Mouse (Mus musculus): ENCODE measurements at regions not wholly inside any gene's neighbourhood (a gene's known extent, or its start where the extent isn't known, plus 50 kb on each side); places are given as distances from the start of the nearest gene placed in this dataset.
A peak's percentile ranks its signal among the peaks of the same experiment; 100 is the strongest.

DNA sequence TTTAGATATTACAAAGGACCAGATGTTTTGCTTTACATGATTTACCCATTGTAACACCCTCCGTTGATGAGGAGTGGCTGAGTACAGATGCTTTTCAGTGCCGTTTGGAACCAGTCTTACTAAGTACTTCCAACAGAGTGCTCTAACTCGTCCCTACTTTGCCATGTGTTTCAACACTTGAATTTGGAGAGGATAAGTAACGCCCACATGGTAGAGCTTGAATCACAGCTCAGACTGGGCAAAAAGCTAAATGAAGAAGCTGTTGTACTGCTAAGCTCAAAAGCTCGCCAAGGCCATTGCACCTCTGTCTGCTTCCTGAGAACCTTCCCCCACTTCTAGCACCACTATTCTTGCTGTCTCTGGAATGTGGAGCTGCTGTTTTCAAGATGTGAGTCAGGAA, 471.1 kb downstream of the Nfib start:
- DNase-seq (ENCODE audit: low read depth), result peak; percentile 38

DNA sequence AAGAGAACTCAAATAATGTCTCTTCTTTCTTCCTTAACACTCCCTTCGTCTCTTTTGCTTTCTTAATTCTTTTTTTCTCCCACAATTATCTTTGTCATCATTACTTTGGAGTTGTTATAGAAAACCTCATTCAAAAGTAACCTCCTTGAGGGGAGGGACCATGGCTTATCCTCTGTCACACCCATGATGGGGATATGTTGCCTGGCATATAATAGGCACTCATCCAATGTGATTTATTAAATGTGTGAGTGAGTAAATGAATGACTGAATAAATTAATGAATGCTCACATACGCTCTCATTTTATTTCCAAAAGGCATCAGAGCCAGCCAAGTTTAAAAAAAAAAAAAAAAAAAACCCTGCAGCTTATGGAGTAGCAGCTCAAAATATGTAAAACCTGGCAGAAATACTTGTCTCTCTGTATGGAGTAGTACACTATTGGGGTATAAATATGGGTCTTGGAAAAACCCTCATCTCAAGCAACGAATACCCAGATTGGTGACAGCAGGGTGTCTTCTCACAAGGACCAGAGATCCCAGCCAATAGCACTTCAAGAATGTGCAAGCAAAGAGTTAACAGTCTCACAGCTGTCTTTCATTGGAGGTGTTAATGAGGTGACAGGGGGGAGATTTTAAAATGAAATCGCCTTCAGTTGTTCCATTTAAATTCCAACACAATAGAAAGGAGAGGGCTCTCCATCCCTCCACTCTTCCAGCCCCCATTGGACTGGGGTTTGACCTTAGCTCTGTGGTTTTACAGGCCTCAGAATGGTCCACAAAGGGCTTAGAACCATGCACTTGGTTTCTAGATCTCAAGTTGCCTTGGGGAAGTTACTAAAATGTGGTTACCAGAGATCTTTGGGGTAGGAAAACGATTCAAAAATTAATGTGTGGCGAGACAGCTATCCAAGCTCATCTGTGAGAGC, 479.1 kb downstream of the Nfib start:
- DNase-seq (ENCODE audit: low read depth), result no peak

DNA sequence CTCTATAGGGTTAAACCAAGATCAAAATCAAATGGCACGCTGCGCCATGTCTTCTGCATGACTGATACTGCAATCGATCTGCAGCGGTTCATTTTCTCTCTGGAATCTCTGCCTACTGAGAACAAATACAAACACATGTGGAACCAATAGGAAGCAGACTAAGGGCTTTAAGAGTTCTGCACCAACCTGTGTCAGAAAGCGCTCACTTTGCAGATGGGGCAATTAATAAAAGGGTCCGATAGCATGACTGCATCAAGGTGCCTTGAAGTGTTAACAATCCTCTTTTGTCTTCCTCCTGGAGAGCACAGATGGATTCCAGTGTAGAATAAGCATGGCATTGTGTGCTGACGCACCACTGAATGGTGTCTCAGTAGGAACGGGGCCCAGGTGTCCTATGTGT, 484.8 kb downstream of the Nfib start:
- DNase-seq (ENCODE audit: low read depth), result no peak

DNA sequence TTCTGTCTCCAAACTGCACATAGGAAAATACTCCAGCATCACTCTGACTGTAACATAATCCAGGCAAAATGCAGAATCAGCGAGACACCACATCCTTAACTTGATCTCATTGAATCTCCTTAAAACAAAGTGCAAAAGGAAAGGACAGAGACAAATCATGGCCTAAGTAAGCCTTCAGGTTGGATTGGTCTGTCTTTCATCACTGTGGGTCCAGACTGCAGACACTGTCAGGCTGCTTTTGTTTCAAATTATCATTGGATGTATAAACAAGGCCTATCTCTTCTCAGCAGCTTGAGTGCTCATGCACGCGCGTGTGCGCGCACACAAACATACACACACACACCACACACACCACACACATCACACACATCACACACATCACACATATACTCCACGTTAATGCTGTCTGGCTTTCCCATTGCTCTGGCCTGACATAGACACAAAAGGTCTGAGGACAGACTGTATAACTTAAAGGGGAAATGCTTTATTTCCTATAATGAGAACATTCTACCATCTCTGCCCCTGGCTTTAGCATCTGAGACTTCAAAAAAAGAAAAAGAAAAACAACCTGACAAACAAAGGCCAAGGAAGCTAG, 485.3 kb downstream of the Nfib start:
- no peak for DNase-seq (ENCODE audit: low read depth)

DNA sequence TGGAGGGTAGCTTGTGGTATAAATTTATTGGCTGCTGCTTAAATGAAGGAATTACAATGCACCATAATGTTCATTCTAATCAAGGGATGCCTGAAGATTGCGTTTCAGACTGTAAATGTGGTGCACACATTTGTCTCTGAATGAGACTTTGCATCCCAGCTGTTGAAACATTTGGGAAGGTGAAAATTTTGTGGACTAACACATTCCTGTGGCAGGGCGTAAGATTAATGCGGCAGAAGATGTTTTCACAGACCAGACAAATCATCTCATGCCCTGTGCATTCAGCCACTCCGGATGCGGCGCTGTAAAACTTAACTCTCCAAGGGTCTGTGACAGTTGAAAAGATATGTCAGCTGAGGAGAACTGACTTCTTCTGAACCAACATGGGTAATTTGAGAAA, 486.9 kb downstream of the Nfib start:
- DNase-seq (ENCODE audit: low read depth), result no peak

DNA sequence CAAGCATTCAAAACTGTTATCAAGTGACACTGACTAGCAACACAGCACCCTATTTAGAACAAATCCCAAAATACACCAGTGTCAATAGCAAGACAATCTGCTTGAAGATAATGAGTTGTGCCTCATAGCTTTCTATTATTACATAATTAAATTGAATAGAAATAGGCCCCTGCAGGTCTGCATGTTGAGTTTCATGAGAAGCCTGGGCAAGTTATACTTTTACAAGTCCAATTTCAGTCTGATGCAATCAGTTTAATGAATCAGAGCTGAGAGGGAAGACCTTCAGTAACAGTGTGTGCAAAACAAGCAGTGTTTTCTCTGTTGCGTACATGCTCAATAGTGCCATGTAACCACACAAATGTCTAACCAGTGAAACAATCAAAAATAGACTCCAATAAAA, 498.5 kb downstream of the Nfib start:
- DNase-seq (ENCODE audit: low read depth), result peak; percentile 28

DNA sequence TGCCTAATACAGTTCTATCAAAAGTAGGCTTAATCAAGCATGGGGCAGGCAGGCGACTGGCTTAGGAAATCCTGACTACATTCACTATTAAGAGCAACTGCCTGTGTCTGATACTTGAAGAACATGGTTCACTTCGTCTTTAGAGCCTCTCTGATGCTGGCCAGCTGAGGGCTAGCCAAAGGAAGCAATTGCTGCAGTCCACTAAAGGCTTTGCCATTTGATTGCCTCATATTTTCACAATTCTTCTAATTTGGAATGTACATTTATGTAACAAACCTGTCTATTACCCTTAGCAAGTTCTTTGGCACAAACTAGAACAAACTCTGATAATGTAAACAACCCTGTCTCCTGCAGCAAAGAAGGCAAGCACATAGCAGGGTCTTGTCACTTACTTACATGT, 505.2 kb downstream of the Nfib start:
- peak; percentile 64 for DNase-seq (ENCODE audit: low read depth)

DNA sequence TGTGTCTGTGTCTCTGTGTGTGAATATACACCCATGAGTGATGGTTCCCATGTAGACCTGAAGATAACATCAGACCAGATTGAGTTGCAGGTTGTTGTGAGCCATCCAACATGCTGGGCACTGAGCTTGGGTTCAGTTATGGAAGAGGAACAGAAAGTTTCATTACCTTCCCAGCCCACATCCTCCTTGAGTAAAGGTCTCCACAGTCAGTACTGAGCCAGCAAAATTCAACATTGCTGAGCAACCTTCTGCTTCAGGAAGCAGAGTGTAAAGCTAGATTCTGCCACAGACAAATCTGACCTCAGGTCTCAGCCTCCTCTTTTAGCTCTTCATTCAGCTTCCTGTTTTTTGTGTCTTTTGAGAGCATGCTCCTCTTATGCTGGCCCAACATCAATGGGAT, 506.4 kb downstream of the Nfib start:
- no peak for DNase-seq (ENCODE audit: low read depth)

DNA sequence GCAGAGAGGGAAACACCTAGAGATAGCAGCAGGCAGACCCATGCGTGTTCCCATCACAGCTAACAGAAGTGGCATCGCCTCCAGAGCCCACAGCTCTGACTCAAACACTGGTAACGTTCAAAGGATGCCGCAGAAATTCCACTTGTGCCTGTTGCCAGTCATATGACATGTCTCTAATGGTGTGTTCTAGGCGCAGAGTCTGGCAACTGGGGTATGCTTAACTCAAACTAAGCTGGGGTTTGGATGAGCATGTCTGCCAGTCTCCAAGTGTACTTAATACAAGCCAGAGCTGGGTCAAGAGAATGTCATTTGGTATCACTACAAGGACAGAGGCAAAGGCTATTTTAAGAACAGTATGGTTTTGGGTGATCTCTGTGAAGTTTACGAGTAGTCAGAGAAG, 507.9 kb downstream of the Nfib start:
- DNase-seq (ENCODE audit: low read depth), result no peak

DNA sequence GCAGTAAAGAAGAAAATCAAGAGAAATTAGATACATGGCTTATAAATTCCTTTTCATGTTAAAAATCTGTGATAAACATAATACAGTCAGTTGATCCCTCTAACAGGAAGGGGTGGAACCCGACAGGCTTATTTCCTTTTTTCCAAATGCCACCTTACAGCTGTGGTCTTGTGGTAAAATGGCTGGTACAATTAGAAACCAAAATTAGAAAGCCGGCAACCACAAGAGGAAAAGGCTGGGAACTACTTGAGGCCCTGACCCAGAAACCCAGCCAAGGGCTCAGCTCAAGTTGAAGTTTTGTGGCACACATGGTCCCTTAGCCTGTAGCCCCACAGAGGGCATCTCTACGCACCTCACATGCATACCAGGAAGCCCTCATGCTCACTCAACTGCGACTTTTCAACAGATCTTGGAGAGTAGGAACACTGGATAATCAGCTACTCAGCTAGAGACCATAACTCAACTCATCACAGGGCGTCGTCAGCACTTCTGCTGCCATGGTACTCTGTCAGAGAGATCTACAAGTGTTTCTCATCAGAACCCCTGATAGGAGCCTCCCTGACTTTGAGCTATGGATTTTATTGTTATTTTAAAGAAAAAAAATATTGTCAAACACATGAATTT, 509.4 kb downstream of the Nfib start:
- peak; percentile 96 for DNase-seq (ENCODE audit: low read depth)

DNA sequence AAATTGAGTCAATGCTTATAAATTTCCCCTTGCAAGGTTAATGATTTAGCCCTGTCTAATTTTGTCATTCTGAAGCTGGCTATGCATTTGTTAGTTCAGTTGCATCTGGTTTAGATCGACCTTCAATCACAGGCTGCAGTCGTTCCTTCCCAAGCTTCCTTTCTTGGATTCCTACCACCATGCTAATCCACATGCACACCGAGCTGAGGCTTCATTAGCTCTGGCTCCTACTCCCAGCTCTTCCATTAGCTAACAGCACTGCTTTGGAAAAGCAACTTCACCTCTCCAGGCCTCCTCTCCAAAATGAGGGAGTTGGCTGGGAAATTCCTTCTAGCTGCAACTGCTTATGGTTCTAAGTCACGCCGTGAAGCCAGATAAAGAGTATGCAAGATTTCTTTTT, 511.6 kb downstream of the Nfib start:
- peak; percentile 22 for DNase-seq (ENCODE audit: low read depth)

DNA sequence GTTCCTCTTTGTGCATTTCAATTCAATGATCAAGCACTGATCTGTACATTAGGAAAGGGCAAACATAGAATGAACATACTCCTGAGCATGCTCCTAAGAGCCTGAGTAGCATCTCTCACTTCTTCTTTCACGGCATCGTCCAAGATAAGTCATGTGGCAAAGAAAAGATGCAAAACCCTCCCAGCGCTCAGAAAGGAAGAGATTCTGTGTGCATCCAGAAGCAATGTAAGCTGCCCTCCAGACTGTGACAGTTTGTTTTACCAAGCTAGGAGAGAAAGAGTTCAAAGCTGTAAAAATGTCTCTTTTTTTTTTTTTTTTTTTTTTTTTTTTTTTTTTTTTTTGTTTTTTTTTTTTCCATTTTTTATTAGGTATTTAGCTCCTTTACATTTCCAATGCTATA, 518.7 kb downstream of the Nfib start:
- no peak for DNase-seq (ENCODE audit: low read depth)

DNA sequence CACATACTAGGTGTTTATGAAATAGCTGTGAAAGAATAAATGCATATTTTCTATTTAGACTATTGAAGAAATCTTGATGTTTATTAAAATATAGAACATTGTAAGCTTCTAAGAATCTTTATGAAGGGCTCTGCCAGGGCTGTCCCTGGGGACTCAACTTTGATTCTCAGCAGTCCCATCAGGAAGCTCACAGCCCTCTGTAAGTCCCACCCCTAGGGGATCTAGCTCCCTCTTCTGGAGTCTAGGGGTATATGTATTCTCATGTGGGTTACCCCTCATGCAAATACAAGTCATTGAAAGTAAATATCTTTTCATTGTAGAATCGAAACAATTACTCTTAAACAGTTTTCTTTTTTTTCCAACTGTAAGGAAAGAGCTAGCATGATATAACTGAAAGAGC, 521.6 kb downstream of the Nfib start:
- DNase-seq (ENCODE audit: low read depth), result peak; percentile 53

DNA sequence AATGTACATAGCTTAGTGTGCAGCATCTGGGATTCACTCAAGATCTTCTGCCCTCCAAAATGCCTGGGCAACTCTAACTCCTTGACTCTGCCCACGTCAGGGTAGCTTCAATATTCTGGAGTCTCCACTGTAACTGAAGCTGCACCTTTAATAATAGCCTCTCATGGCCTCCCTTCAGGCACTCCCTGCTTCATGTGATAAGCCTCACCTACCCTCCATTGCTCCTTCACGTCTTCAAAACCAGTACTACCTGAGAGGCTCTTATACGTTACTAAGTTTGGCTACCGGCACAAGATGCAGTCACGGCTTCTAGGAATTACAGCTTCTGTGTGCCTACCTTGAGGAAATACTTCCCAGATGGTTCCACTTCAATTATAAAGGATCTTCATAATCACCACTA, 527.4 kb downstream of the Nfib start:
- no peak for DNase-seq (ENCODE audit: low read depth)

DNA sequence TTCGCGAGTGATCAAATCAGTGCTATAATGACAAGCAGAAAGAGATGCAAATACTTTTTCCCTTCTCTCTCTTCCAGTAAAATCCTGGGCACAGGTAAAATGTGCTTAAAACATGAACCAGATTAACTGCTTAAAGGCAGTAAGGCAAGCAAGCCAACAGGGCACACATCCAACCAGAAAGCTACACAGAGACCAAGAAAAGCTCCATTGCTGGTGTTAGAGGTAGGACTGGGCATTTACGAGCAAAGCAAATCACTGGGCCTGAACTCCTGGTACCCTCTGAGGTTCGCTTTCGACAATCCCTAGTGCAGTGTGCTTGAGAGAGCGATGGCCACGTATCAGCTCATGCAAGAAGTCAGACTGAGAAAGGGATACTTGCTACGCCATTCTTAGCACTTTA, 528.8 kb downstream of the Nfib start:
- DNase-seq (ENCODE audit: low read depth), result no peak

DNA sequence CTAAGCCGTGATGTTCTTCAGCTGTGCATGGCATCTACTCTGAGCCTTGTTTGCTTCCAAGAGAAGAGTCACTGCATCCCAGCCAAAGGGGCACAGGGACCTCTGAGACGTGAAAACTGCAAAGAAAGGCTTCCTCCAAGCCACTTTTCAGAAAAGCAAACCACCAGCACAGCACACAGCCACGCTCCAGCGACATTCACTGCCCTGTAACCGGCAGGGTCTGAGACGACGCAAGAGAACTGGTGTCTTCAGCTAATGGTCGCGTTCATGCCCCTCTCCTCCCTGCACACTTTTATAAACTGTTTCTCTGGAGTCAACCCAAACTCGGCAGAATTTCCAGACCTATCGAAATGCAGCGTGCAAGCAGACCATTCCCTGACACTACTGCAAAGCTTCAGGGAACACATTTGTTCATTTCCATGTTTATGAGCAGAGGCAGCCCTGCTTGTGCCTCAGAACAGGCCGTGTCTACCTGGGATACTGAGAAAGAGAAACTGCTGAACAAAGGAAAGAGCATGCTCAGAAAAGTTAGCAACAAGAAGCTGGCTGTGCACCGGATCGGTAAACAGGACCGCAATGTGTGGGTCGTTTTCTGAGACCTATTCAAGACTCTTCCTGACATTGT, 532.0 kb downstream of the Nfib start:
- no peak for DNase-seq (ENCODE audit: low read depth)

DNA sequence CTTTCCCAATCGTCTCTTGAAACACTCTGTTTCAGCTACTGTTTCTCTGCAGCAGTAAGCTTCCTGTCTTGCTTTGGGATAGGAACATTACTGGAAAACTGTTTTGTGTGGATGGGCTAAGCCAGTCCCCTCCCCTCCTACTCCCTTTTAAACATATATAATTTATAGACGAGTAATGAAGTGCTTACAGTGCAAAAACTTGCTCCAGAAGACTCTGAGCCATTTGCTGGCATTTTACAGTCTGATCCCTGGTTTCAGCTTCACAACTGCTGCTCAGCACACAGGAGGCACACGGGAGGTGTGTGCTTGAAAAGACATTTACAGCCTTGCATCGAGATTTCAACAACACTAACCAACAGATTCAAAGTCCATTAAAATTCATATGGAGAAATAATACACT, 534.6 kb downstream of the Nfib start:
- no peak for DNase-seq (ENCODE audit: low read depth)

DNA sequence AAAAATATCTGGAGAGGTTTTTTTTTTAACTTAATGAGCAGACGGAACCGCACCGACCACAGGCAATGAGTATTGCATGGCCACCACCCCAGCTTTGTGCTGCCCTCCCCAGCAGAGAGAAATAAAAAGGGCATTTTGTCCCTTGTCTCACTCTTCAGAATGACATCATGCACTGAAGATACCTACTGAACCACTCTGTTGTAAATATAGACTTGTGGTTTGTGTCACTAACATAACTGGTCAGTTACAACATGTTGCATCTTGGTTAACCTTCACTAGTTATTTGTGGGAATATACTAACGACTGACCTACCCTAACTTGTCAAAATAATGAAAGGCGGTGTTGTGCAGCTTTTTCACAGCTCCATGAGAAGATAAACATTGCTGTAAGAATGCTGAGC, 537.5 kb downstream of the Nfib start:
- DNase-seq (ENCODE audit: low read depth), result no peak

DNA sequence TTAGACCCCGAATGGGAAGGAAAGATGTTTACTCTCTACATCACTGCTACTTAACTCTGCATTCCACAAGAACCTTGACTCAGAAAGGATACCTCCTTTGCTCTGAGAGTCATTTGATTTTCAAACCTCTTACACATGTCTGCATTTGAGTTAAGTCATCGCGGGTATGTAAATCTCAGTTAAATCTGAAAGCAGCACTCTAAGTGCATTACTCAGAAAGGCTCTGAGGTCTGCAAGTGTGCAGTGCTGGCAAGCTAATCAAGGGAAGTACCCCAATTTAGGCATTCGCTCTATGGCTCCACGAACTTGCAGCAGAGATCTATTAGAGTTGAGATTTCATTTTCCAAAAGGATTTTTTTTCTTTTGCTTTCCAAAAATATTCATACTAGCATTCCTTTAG, 538.2 kb downstream of the Nfib start:
- no peak for DNase-seq (ENCODE audit: low read depth)

DNA sequence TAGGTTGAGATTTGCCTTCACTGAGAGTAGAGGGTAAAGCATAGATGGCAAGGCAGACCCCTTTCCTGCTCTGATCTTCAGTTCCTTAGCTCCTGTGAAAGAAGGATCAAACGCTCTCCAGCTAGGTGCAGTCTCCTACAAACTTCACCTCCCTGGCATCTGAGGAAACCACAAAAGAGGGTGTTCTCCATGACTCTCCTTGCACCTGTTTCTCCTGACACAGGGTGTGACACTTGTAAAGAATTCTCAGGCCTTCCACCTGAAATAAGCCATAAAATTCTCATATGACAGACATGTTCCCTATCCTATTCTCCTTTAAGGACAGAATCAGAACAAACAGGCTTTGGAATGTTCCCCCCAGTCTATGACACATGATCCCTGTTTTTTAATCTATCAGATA, 538.7 kb downstream of the Nfib start:
- no peak for DNase-seq (ENCODE audit: low read depth)

DNA sequence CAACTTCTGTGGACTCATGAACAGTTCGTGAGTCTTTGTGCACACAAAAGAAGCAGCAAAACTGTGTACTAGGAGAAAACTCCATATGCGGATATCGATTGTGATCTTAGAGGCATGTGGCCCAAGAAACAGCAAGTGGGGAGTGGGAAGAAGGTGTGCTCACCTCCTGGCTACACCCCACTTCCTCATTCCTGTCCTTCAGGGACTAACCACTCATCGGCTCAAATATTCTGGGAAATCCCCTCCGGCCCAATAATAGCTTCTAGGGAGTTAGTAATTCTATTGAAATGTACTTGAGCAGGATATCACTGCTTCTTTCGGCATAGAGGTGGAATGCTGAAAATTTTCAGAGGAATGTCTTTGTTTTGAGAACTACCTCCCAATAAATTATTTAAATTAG, 539.5 kb downstream of the Nfib start:
- peak; percentile 51 for DNase-seq (ENCODE audit: low read depth)

DNA sequence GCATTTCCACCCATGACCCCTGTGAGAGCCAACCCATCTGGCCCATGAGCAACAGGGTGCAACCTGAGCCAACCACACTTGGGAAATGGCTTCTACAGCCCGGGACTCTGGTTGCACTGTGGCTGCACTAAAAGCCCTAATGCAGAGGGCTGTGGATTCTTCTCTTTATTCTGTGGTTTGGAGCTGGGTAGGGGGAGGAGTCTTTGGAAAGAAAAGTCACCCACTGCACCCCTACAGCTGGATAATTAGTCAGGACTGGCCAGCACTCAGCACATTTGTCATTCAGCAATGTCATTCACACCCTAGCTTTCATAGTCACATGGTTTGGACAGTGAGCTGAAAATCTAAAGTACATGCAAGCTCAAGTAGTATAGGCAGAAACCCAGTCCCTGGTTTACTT, 541.5 kb downstream of the Nfib start:
- DNase-seq (ENCODE audit: low read depth), result peak; percentile 76

DNA sequence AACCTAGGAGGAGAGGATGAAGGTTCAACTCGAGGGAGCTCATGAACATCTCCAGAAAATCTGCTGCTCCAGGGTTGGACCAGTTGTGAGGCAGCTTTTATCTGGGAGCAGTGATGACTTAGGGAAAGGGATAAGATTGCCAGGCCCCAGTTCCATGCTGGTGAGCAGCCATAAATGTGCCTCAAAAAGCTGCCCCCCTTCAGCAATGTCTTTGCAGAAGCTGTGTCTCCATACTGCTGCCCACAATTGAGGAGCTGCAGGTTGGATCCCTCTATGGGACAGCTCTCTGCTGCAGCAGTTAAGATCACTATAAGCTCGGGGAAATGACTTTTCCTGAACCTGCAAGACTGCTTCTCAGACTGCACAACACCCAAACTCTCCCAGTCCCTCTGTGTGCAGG, 543.7 kb downstream of the Nfib start:
- no peak for DNase-seq (ENCODE audit: low read depth)

All from NIH3T3 (cell line).